Mouse (Mus musculus) urinary bladder, postnatal 10 days (tissue): ENCODE results near the gene C1rb.
"Not testable (repeated sequence)": the region's sequence is repeated elsewhere in the genome, so short reads cannot be mapped to it uniquely, and the experiment has no call there.

Experiments used
- DNase-seq: peaks from one replicate; pipeline ENCODE4 v3.0.0; 2022; ENCODE audit warnings: low spot score

C1rb gene

GRCm38 (mm10) chr6:124602031-124602430, 31.9 kb downstream of the C1rb start:
- no peak for DNase-seq

DNA sequence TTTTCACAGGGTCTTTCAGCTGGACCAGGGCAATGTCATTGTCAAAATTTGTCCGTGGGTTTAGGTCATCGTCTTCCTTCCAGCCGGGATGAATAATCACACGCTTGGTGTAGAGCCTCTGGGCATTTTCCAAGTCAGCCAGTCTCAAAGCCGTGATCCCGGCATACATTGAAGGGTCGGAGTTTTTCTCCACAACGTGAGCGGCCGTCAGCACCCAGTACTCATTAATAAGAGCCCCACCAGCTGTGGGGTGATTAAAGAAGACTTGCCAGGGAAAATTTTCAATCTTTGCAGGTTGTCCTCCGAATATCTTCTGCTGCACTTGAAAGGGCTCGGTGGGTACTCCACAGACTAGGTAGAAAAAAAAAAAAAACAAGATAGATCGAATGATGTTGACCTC, 55.5 kb downstream of the C1rb start:
- DNase-seq: no peak

DNA sequence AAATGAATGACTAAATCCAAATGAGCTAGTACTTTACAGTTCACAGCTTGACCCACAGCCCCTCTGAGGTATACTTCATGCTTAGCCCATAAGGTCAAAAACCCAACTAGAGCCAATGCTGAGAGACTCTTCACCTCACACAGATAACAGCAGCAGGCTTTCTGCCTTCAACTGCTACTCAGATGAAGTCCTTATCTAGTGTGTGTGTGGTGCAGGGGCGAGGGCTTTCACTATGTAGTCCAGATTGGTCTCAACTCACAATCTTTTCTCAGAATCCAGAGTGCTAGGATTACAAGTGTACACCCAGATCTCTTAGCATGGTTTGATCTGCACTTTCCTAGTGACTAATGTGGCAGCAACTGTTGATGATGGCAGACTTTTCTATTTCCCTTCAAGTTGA, 56.1 kb downstream of the C1rb start:
- DNase-seq: not testable (repeated sequence)

- no peak for DNase-seq
These were observed 60.7 kb downstream of the C1rb start for GRCm38 (mm10) chr6:124630763-124631162.
